Comparison of ENCODE assay signal across 23 mouse cellular contexts in genomic region chr1:85962081-85962480, GRCm38 (mm10). TPM values are rescaled to one million over a fixed set of nuclear protein-coding genes. Genes with fewer than 3 reads are reported as not detected.
DNase-seq lines count a peak whose midpoint lies in the region; ATAC-seq and TF ChIP-seq lines count a peak whose summit lies in the region.
"Had no signal": no experiment of that assay in that cellular context is flagged by ENCODE, and none has a peak within 500 bp of the region (broad histone marks: within the 10 kb centered on the region; RNA-seq: fewer than 3 reads in every experiment).

No protein-coding gene starts in this region.

- H3K27me3 ChIP-seq in thymus, adult 2 months (ENCODE audit: control insufficient read depth, insufficient read depth, low read length): no peaks in the 10 kb centered on the region
- peaks cover 0 to 2% of the 10 kb centered on the region in 2 experiments; a peak in 2 of 4 replicates for H3K27me3 ChIP-seq in MEL (ENCODE audit: control insufficient read depth in 1 of 2, insufficient read depth in 2 of 2, low read length in 2 of 2)
- no peaks in the 10 kb centered on the region for H3K27me3 ChIP-seq in forebrain, embryonic 14.5 days (replicated peaks; ENCODE audit: control insufficient read depth, insufficient read depth, low read length)
- H3K27me3 ChIP-seq: midbrain, embryonic 15.5 days had no signal

- H3K9me3 ChIP-seq in MEL (replicated peaks; ENCODE audit: insufficient read depth, low read length): no peaks in the 10 kb centered on the region
- no peaks in the 10 kb centered on the region for H3K9me3 ChIP-seq in forebrain, embryonic 14.5 days (replicated peaks; ENCODE audit: control insufficient read depth, low read length)
- H3K9me3 ChIP-seq: midbrain, embryonic 15.5 days had no signal

- H3K4me2 ChIP-seq in forebrain, embryonic 14.5 days (ENCODE audit: low read length): no peak overlapping the region
- H3K4me2 ChIP-seq: heart, embryonic 11.5 days; lung, embryonic 14.5 days; midbrain, embryonic 15.5 days had no signal

- no peaks in the 10 kb centered on the region for H3K36me3 ChIP-seq in thymus, adult 2 months (ENCODE audit: control insufficient read depth, insufficient read depth, low read length)
- H3K36me3 ChIP-seq in MEL (ENCODE audit: control insufficient read depth in 1 of 2, insufficient read depth in 2 of 2, low read length in 2 of 2): peaks cover 0 to 3% of the 10 kb centered on the region in 2 experiments; a peak in 2 of 4 replicates
- H3K36me3 ChIP-seq in forebrain, embryonic 14.5 days (ENCODE audit: control insufficient read depth, insufficient read depth, low read length): no peaks in the 10 kb centered on the region
- H3K36me3 ChIP-seq: midbrain, embryonic 15.5 days had no signal

- no peak for TF ChIP-seq CTCF in thymus, adult 2 months (IDR thresholded peaks at IDR 0.05; ENCODE audit: borderline replicate concordance, control insufficient read depth, extremely low read depth, insufficient read depth, low read length, poor library complexity)
- no peak for TF ChIP-seq CTCF in MEL (IDR thresholded peaks at IDR 0.05 in 2 of 3, conservative IDR thresholded peaks at IDR 0.05 in 1 of 3; ENCODE audit: control insufficient read depth in 1 of 3, insufficient read depth in 1 of 3, low read depth in 2 of 3, low read length in 3 of 3, poor library complexity in 1 of 3, severe bottlenecking in 1 of 3)

- TF ChIP-seq POLR2A in thymus, adult 2 months (IDR thresholded peaks at IDR 0.05; ENCODE audit: control insufficient read depth, extremely low read depth, insufficient read depth, low read length, poor library complexity): no peak
- TF ChIP-seq POLR2A in MEL (IDR thresholded peaks at IDR 0.05; ENCODE audit: control insufficient read depth in 1 of 2, insufficient read depth in 1 of 2, low read depth in 1 of 2, low read length in 2 of 2, poor library complexity in 1 of 2): no peak

- H3K4me3 ChIP-seq in thymus, adult 2 months (ENCODE audit: control insufficient read depth, insufficient read depth, low read length): no peak overlapping the region
- H3K4me3 ChIP-seq in MEL (ENCODE audit: control insufficient read depth in 1 of 2, insufficient read depth in 1 of 2, low read depth in 2 of 2, low read length in 2 of 2): no peak overlapping the region
- H3K4me3 ChIP-seq in forebrain, embryonic 14.5 days (ENCODE audit: low read depth, low read length): no peak overlapping the region
- H3K4me3 ChIP-seq: megakaryocyte, embryonic 14.5 days; midbrain, embryonic 15.5 days had no signal

- peaks cover 47% of the 10 kb centered on the region for H3K4me1 ChIP-seq in thymus, adult 2 months (replicated peaks; ENCODE audit: control insufficient read depth, insufficient read depth, low read length)
- peaks cover 3 to 17% of the 10 kb centered on the region in 2 experiments; a peak in 3 of 4 replicates for H3K4me1 ChIP-seq in MEL (ENCODE audit: control insufficient read depth in 1 of 2, insufficient read depth in 2 of 2, low read length in 2 of 2)
- H3K4me1 ChIP-seq in forebrain, embryonic 14.5 days (ENCODE audit: control insufficient read depth, insufficient read depth, low read length): no peaks in the 10 kb centered on the region

- ATAC-seq in megakaryocyte, adult 5-6 weeks (ENCODE audit: poor library complexity, severe bottlenecking): peak; percentile 72
- ATAC-seq in forebrain, embryonic 14.5 days: no peak
- ATAC-seq: midbrain, embryonic 15.5 days had no signal

- TF ChIP-seq EP300 in MEL (IDR thresholded peaks at IDR 0.05; ENCODE audit: low read depth in 1 of 2, low read length in 2 of 2): no peak

- no peaks in the 10 kb centered on the region for H3K79me2 ChIP-seq in MEL (ENCODE audit: control insufficient read depth, insufficient read depth, low read length, poor library complexity)

- WGBS in thymus, adult 2 months: 13% methylated on average over 3 of the region's 3 CpGs
- 90% methylated on average over 3 of the region's 3 CpGs for WGBS in forebrain, embryonic 14.5 days

- no peak overlapping the region for H3K9ac ChIP-seq in MEL (ENCODE audit: control insufficient read depth, low read depth, low read length, poor library complexity, severe bottlenecking)
- no peak overlapping the region for H3K9ac ChIP-seq in forebrain, embryonic 14.5 days (ENCODE audit: low read length)
- H3K9ac ChIP-seq: lung, embryonic 14.5 days; midbrain, embryonic 15.5 days had no signal

- H3K27ac ChIP-seq in thymus, adult 2 months (ENCODE audit: control insufficient read depth, insufficient read depth, low read length): no peak overlapping the region
- H3K27ac ChIP-seq in MEL (ENCODE audit: control insufficient read depth, low read depth, low read length): no peak overlapping the region
- H3K27ac ChIP-seq in forebrain, embryonic 14.5 days (ENCODE audit: low read depth, low read length): no peak overlapping the region
- H3K27ac ChIP-seq: midbrain, embryonic 15.5 days had no signal

- DNase-seq in thymus, adult 2 months: peak; percentile 23
- DNase-seq in thymus, adult 18-20 months: no peak
- peak; percentile 11 for DNase-seq in MEL (ENCODE audit: low read depth, low spot score)
- DNase-seq in forebrain, embryonic 14.5 days (ENCODE audit: low spot score): no peak
- no peak for DNase-seq in frontal cortex, postnatal 10 days (ENCODE audit: low spot score in 2 of 2)
- DNase-seq in urinary bladder, postnatal 4 days (ENCODE audit: low spot score in 2 of 2): no peak
- DNase-seq: adrenal gland, postnatal 10 days; cerebellum, adult 11 months; cerebellum, postnatal 14 days; gastrocnemius, postnatal 36 days; heart, postnatal 14 days; lung, embryonic 14.5 days; right cerebral cortex, postnatal 14 days had no signal

- TF ChIP-seq RAD21 in MEL (IDR thresholded peaks at IDR 0.05; ENCODE audit: low read depth, low read length): no peak

TF ChIP-seq in MEL, 35 proteins besides CTCF, POLR2A, EP300 and RAD21:
- no peak for TF ChIP-seq ETS1 (IDR thresholded peaks at IDR 0.05; ENCODE audit: low read depth, low read length)
- no peak for TF ChIP-seq MYB (IDR thresholded peaks at IDR 0.05; ENCODE audit: low read depth, low read length)
- no peak for TF ChIP-seq MAX (IDR thresholded peaks at IDR 0.05; ENCODE audit: low read length)
- no peak for TF ChIP-seq MXI1 (IDR thresholded peaks at IDR 0.05; ENCODE audit: low read depth, low read length)
- no peak for TF ChIP-seq SMC3 (IDR thresholded peaks at IDR 0.05; ENCODE audit: low read depth, low read length)
- no peak for TF ChIP-seq ZC3H11A (IDR thresholded peaks at IDR 0.05; ENCODE audit: low read depth, low read length)
- TF ChIP-seq E2F4 (IDR thresholded peaks at IDR 0.05; ENCODE audit: borderline replicate concordance, low read depth, low read length): no peak
- TF ChIP-seq ELF1 (IDR thresholded peaks at IDR 0.05; ENCODE audit: low read depth, low read length): no peak
- TF ChIP-seq TBP (IDR thresholded peaks at IDR 0.05; ENCODE audit: low read depth, low read length): no peak
TF ChIP-seq in MEL: peak in this region for 0.

RNA-seq across cellular contexts. Expression of gene Gpr55, which starts 1.3 kb away (rescaled TPM):
- 1.5 and 1.8 TPM in 2 replicates for polyA plus RNA-seq in thymus, adult 2 months (2012; rRNA removed)
- total RNA-seq in MEL (2012; rRNA removed): 0.04 TPM in 1 of 2 replicates, not detected in the other
- polyA plus RNA-seq in MEL (2012; ENCODE audit: insufficient read depth in 1 of 2, insufficient read length in 2 of 2, low read depth in 1 of 2, low replicate concordance in 2 of 2, missing spikeins in 1 of 2): under 1 TPM in 1 of 2 experiments, not detected in 1; 0.01 TPM
- total RNA-seq in megakaryocyte, adult 5-6 weeks (2015): 0.07 TPM in 2 replicates
- total RNA-seq in megakaryocyte, adult 5-6 weeks (2017): 0.33 and 0.53 TPM in 2 replicates
- 0.05 TPM in 1 of 2 replicates, not detected in the other for polyA plus RNA-seq in forebrain, embryonic 14.5 days (2014; fragmentation: Nextera tagmentation; extraction: Ambion mirVana)
- total RNA-seq: gastrocnemius, postnatal 36 days; heart, postnatal 14 days had no signal
- polyA plus RNA-seq: forebrain, embryonic 11.5 days; heart, embryonic 11.5 days; kidney, embryonic 14.5 days; lung, embryonic 14.5 days; neural tube, embryonic 11.5 days had no signal

RNA-seq across cellular contexts. Expression of gene 4933407L21Rik, which starts 33.8 kb away (rescaled TPM):
- 1.5 and 2.2 TPM in 2 replicates for polyA plus RNA-seq in thymus, adult 2 months (2012; rRNA removed)
- total RNA-seq in MEL (2012; rRNA removed): not detected in 2 replicates
- not detected for polyA plus RNA-seq in MEL (2012; ENCODE audit: insufficient read depth in 1 of 2, insufficient read length in 2 of 2, low read depth in 1 of 2, low replicate concordance in 2 of 2, missing spikeins in 1 of 2)
- not detected in 2 replicates for total RNA-seq in megakaryocyte, adult 5-6 weeks (2015)
- 0.22 TPM in 1 of 2 replicates, not detected in the other for total RNA-seq in megakaryocyte, adult 5-6 weeks (2017)
- polyA plus RNA-seq in forebrain, embryonic 14.5 days (2014; fragmentation: Nextera tagmentation; extraction: Ambion mirVana): 4.0 and 4.2 TPM in 2 replicates
- total RNA-seq: gastrocnemius, postnatal 36 days; heart, postnatal 14 days; liver, adult 2 months had no signal
- polyA plus RNA-seq: heart, embryonic 11.5 days; liver, adult 2 months; lung, embryonic 14.5 days; neural tube, embryonic 11.5 days had no signal

RNA-seq across cellular contexts. Expression of gene Spata3, which starts 54.5 kb away (rescaled TPM):
- polyA plus RNA-seq in thymus, adult 2 months (2012; rRNA removed): 0.49 TPM in 1 of 2 replicates, not detected in the other
- total RNA-seq in MEL (2012; rRNA removed): not detected in 2 replicates
- polyA plus RNA-seq in MEL (2012; ENCODE audit: insufficient read depth in 1 of 2, insufficient read length in 2 of 2, low read depth in 1 of 2, low replicate concordance in 2 of 2, missing spikeins in 1 of 2): not detected
- total RNA-seq in megakaryocyte, adult 5-6 weeks (2015): not detected in 2 replicates
- not detected in 2 replicates for total RNA-seq in megakaryocyte, adult 5-6 weeks (2017)
- 0.45 TPM in 1 of 2 replicates, not detected in the other for polyA plus RNA-seq in forebrain, embryonic 14.5 days (2014; fragmentation: Nextera tagmentation; extraction: Ambion mirVana)
- total RNA-seq: adrenal gland, postnatal 10 days; gastrocnemius, postnatal 36 days; heart, postnatal 14 days; liver, adult 2 months had no signal
- polyA plus RNA-seq: forebrain, embryonic 11.5 days; heart, embryonic 11.5 days; large intestine, adult 2 months; liver, adult 2 months; lung, embryonic 14.5 days; neural tube, embryonic 11.5 days; spleen, adult 2 months had no signal

Comparison
In these comparisons a context has a peak if more than half of its experiments do, and no peak if none do; other contexts are left out.
1. DNase-seq: peak in thymus, adult 2 months (single experiment) and MEL (single experiment); none in thymus, adult 18-20 months (0 of 2), forebrain, embryonic 14.5 days (single experiment), frontal cortex, postnatal 10 days (0 of 2) and urinary bladder, postnatal 4 days (0 of 2).